Mouse (Mus musculus) stomach, embryonic 14.5 days (tissue): ENCODE results near the gene Golga3. TPM values are rescaled to one million over a fixed set of nuclear protein-coding genes. Genes with fewer than 3 reads are reported as not detected.

Experiments used
- ATAC-seq: fragments of 200-750 bp; cut with Nextera tagmentation; 2 replicates; pipeline ENCODE4 v1.8.0; 2017; ENCODE audit warnings: low read depth, moderate TSS enrichment; ENCODE audit not compliant: insufficient number of reproducible peaks, insufficient read depth, low FRiP score
- H3K27ac ChIP-seq: fragments of 300-500 bp; sonication (generic); 2 replicates; pipeline ENCODE4 v1.5.1; 2014; ENCODE audit warnings: mild to moderate bottlenecking, low read length, moderate library complexity, mixed read lengths
- H3K27me3 ChIP-seq: fragments of 300-500 bp; sonication (generic); 2 replicates; pipeline ENCODE4 v1.6.1; 2014; ENCODE audit warnings: low read length, control low read depth, mixed read lengths; ENCODE audit not compliant: control insufficient read depth, insufficient read depth
- H3K36me3 ChIP-seq: fragments of 300-500 bp; sonication (generic); 2 replicates; pipeline ENCODE4 v1.6.1; 2014; ENCODE audit warnings: mild to moderate bottlenecking, control low read depth, low read length, moderate library complexity, mixed read lengths; ENCODE audit not compliant: control insufficient read depth, insufficient read depth
- H3K4me1 ChIP-seq: fragments of 300-500 bp; sonication (generic); 2 replicates; pipeline ENCODE4 v1.6.1; 2014; ENCODE audit warnings: low read length, control low read depth, mixed read lengths; ENCODE audit not compliant: control insufficient read depth, insufficient read depth
- H3K4me2 ChIP-seq: fragments of 300-500 bp; sonication (generic); replicated peaks from 2 replicates; pipeline ENCODE4 v1.6.1; 2014; ENCODE audit warnings: low read depth, low read length, control low read depth
- H3K4me3 ChIP-seq: fragments of 300-500 bp; sonication (generic); 2 replicates; pipeline ENCODE4 v1.5.1; 2014; ENCODE audit warnings: low read depth, low read length, control low read depth
- H3K9ac ChIP-seq: fragments of 300-500 bp; sonication (generic); replicated peaks from 2 replicates; pipeline ENCODE4 v1.6.1; 2014; ENCODE audit warnings: low read depth, mild to moderate bottlenecking, control low read depth, low read length, moderate library complexity, mixed read lengths
- H3K9me3 ChIP-seq: fragments of 300-500 bp; sonication (generic); 2 replicates; pipeline ENCODE4 v1.6.1; 2016; ENCODE audit warnings: low read depth, low read length, control low read depth; ENCODE audit not compliant: control insufficient read depth
- WGBS: fragments of 180-500 bp; shearing (Covaris S2); extraction: QIAGEN DNeasy Blood & Tissue Kit; methylation state at CpG from one replicate; pipeline ENCODE4 v1.1.7; 2014; 5-methylcytosine and 5-hydroxymethylcytosine counted together
- polyA plus RNA-seq: library from polyadenylated mRNA; unstranded; fragments of >200 nt; fragmentation: Nextera tagmentation; extraction: Ambion mirVana; gene quantifications from 2 replicates; pipeline ENCODE4 v1.2.1, GENCODE M21; 2014

The Golga3 gene
- polyA plus RNA-seq, 1 experiment from 2014 or later, result 27.1 TPM

DNA sequence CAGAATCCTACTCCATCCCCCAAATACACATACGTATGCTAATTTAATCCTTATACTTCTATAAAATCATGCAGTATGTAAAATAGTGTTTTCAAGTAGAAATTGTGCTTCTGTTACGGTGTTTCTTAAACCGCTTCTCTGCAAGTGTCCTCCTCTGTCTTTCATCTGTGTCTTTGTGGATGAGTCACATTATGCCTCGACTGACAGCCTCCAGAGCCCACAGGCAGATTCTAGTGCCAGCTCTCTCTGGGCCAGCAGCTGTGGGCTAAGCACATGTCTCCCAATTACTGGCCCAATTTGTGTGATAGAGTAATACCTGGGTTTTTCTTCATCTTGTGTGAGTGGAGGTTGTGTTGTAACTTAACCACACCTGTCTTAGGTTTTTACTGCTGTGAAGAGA is 7.1 kb upstream of the Golga3 start:
- Histone ChIP-seq H3K36me3 (peaks cover 45% of the 10 kb centered on the region), H3K4me2 (no peak overlapping the region), H3K27me3 (no peaks in the 10 kb centered on the region), H3K9ac (no peak overlapping the region), H3K4me3 (no peak overlapping the region), H3K27ac (no peak overlapping the region), H3K4me1 (no peaks in the 10 kb centered on the region), H3K9me3 (no peaks in the 10 kb centered on the region)
- 95% methylated on average over 4 of the region's 4 CpGs for WGBS
- no peak for ATAC-seq

- peak overlapping the region; percentile 55; the same call in 1 of the 2 replicates for H3K27ac ChIP-seq
- H3K9me3 ChIP-seq, result no peaks in the 10 kb centered on the region
- no peaks in the 10 kb centered on the region for H3K27me3 ChIP-seq
- H3K4me1 ChIP-seq, result peaks cover 6% of the 10 kb centered on the region
- peaks cover 8% of the 10 kb centered on the region; the same call in 1 of the 2 replicates for H3K36me3 ChIP-seq
- H3K9ac ChIP-seq, result peak overlapping the region; percentile 88
- ATAC-seq, result peak; percentile 10; the same call in 1 of the 2 replicates
- peak overlapping the region; percentile 95 for H3K4me3 ChIP-seq
- peak overlapping the region; percentile 74 for H3K4me2 ChIP-seq
- under 1% methylated on average over 19 of the region's 19 CpGs for WGBS
Measured at GRCm38 (mm10) chr5:110177021-110177420, 520 bp downstream of the Golga3 start.

- H3K36me3 ChIP-seq, result peaks cover 8% of the 10 kb centered on the region; the same call in 1 of the 2 replicates
Measured at GRCm38 (mm10) chr5:110178628-110179027, 2.1 kb downstream of the Golga3 start.

DNA sequence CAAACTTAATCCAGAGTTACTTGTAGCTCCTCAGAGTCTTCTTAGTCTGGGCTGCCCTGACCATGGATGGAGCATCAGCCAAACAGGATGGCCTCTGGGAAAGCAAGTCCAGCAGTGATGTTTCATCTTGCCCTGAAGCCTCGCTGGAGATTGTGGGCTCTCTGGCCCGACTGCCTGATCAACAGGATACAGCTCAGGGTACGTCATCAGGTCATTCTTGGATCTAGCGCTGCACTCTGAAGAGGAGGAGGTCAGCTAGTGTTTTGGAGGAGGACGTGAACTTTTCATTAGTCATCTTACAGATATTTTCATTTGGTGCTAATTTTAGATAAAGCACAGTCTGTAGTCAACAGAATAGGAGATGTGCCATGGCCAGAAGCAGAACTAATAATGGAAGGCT is 5.2 kb downstream of the Golga3 start:
- peaks cover 6% of the 10 kb centered on the region for H3K4me1 ChIP-seq
- H3K9ac ChIP-seq, result no peak overlapping the region
- H3K27ac ChIP-seq, result no peak overlapping the region
- H3K9me3 ChIP-seq, result no peaks in the 10 kb centered on the region
- no peak for ATAC-seq
- no peak overlapping the region for H3K4me2 ChIP-seq
- no peaks in the 10 kb centered on the region for H3K27me3 ChIP-seq
- H3K36me3 ChIP-seq, result peaks cover 30% of the 10 kb centered on the region
- no peak overlapping the region for H3K4me3 ChIP-seq
- WGBS, result 89% methylated on average over 5 of the region's 5 CpGs

More at GRCm38 (mm10) chr5:110178628-110179027, 2.1 kb downstream of the Golga3 start:
- Histone ChIP-seq H3K4me2 (no peak overlapping the region), H3K4me1 (peaks cover 6% of the 10 kb centered on the region), H3K27me3 (no peaks in the 10 kb centered on the region), H3K4me3 (no peak overlapping the region), H3K9ac (no peak overlapping the region), H3K27ac (no peak overlapping the region), H3K9me3 (no peaks in the 10 kb centered on the region)
- no peak for ATAC-seq
- 78% methylated on average over 2 of the region's 2 CpGs for WGBS

DNA sequence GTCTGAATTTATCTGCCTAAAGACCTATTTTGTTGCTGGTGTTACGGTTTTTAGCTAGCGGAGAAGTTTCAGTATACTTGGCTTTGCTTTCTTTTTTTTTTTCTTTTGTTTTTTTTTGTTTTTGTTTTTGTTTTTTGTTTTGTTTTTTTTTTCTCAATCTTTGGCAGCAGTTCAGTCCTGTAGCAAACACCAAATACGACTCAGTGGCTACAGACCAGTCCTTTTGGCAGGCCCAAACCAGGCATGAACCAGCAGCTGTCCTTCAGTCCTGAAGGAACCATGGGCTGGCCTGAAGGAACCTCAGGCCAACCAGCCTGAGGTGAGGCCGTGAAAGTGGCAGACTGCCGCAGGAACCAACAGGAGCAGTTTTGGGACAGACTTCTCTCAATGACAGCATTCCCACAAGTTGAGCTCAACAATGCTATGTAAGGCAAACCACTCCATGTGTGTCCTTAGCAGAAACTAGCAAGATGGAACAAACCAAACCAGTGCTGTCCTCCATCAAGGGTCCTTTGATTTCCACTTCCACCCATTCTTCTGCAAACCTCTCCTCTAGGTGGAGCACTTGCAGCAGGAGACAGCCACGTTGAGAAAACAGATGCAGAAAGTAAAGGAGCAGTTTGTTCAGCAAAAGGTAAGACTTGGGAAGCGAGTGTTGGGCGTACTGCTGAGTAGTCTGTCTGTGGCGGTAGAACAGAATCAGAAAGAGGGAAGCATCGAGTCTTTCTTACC is 26.8 kb downstream of the Golga3 start:
- Histone ChIP-seq H3K4me2 (no peak overlapping the region), H3K9ac (no peak overlapping the region), H3K27ac (no peak overlapping the region), H3K9me3 (no peaks in the 10 kb centered on the region), H3K4me1 (no peaks in the 10 kb centered on the region), H3K27me3 (no peaks in the 10 kb centered on the region), H3K4me3 (no peak overlapping the region), H3K36me3 (peaks cover 67% of the 10 kb centered on the region)
- ATAC-seq, result no peak
- 88% methylated on average over 10 of the region's 10 CpGs for WGBS

DNA sequence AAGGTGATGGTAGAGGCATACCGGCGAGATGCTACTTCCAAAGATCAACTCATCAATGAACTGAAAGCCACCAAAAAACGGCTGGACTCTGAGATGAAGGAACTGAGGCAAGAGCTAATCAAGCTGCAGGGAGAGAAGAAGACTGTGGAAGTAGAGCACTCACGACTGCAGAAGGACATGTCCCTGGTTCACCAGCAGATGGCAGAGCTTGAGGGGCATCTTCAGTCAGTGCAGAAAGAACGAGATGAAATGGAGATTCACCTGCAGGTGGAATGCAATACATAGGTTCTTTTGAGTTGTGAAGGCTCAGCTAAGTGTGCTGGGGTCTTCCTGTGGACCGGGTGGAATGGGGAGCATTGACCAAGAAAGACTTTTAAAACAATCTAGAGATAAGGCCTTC is 28.3 kb downstream of the Golga3 start:
- Histone ChIP-seq H3K4me3 (no peak overlapping the region), H3K4me1 (no peaks in the 10 kb centered on the region), H3K4me2 (no peak overlapping the region), H3K27me3 (no peaks in the 10 kb centered on the region), H3K9ac (no peak overlapping the region), H3K27ac (no peak overlapping the region), H3K36me3 (peaks cover 77% of the 10 kb centered on the region), H3K9me3 (no peaks in the 10 kb centered on the region)
- 84% methylated on average over 6 of the region's 6 CpGs for WGBS
- ATAC-seq, result no peak

GRCm38 (mm10) chr5:110211312-110211711 is 34.8 kb downstream of the Golga3 start:
- Histone ChIP-seq H3K9me3 (no peaks in the 10 kb centered on the region), H3K4me3 (no peak overlapping the region), H3K4me2 (no peak overlapping the region), H3K9ac (no peak overlapping the region), H3K27ac (no peak overlapping the region), H3K4me1 (no peaks in the 10 kb centered on the region), H3K36me3 (peaks cover 76% of the 10 kb centered on the region), H3K27me3 (no peaks in the 10 kb centered on the region)
- WGBS, result 79% methylated on average over 2 of the region's 2 CpGs
- no peak for ATAC-seq

GRCm38 (mm10) chr5:110216780-110217179 is 40.3 kb downstream of the Golga3 start:
- Histone ChIP-seq H3K4me3 (no peak overlapping the region), H3K36me3 (peaks cover 78% of the 10 kb centered on the region), H3K27me3 (no peaks in the 10 kb centered on the region), H3K4me2 (no peak overlapping the region), H3K9me3 (no peaks in the 10 kb centered on the region), H3K27ac (no peak overlapping the region), H3K9ac (no peak overlapping the region), H3K4me1 (no peaks in the 10 kb centered on the region)
- ATAC-seq, result no peak
- WGBS, result 85% methylated on average over 3 of the region's 3 CpGs

DNA sequence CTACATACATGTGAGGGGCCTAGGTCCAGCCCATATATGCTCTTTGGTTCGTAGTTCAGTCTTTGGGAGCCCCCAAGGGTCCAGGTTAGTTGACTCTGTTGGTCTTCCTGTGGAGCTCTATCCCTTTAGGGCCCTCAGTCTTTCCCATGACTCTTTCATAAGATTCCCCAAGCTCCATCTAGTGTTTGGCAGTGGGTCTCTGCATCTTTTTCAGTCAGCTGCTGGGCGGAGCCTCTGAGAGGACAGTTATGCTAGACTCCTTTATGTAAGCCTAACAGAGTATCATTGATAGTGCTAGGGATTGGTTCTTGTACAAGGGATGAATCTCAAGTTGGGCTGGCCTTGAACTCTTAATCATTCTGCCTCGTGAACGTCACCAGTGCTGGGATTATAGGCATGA is 43.8 kb downstream of the Golga3 start:
- peaks cover 58% of the 10 kb centered on the region for H3K36me3 ChIP-seq

More for the DNA sequence above, 43.8 kb downstream of the Golga3 start:
- no peak overlapping the region for H3K9ac ChIP-seq
- ATAC-seq, result no peak
- 97% methylated on average over 4 of the region's 4 CpGs for WGBS
- H3K4me2 ChIP-seq, result no peak overlapping the region
- H3K9me3 ChIP-seq, result no peaks in the 10 kb centered on the region
- H3K27ac ChIP-seq, result no peak overlapping the region
- H3K4me1 ChIP-seq, result no peaks in the 10 kb centered on the region
- no peaks in the 10 kb centered on the region for H3K27me3 ChIP-seq
- no peak overlapping the region for H3K4me3 ChIP-seq
